ENCODE assay signal across 8 mouse cellular contexts in genomic region chr8:106010748-106011642, GRCm38 (mm10). TPM values are rescaled to one million over a fixed set of nuclear protein-coding genes. Genes with fewer than 3 reads are reported as not detected.
DNase-seq lines count a peak whose midpoint lies in the region; ATAC-seq and TF ChIP-seq lines count a peak whose summit lies in the region.

No protein-coding gene starts in this region.

- no peak for TF ChIP-seq CTCF in cortical plate, adult 2 months (IDR thresholded peaks at IDR 0.05; ENCODE audit: extremely low read depth, insufficient read depth, low read length)

- peak; percentile 86 for ATAC-seq in activated CD4-positive, CD25-positive, alpha-beta regulatory T cell, adult 4 months
- ATAC-seq in megakaryocyte progenitor cell, adult 5-6 weeks (replicated peaks; ENCODE audit: poor library complexity), result peak; percentile 93

- peaks cover 2% of the 10 kb centered on the region; the same call in 1 of the 2 replicates for H3K4me1 ChIP-seq in cortical plate, adult 2 months (ENCODE audit: control insufficient read depth, insufficient read depth, low read length)

- TF ChIP-seq POLR2A in cortical plate, adult 2 months (IDR thresholded peaks at IDR 0.05; ENCODE audit: extremely low read depth, insufficient read depth, low read length), result peak; percentile 73

- H3K27ac ChIP-seq in cortical plate, adult 2 months (ENCODE audit: insufficient read depth, low read length), result no peak overlapping the region

- DNase-seq in gastrocnemius, adult 8-10 months (ENCODE audit: low spot score in 2 of 2), result peak; percentile 73 to 79
- peak; percentile 94 for DNase-seq in induced T-regulatory cell, adult 2 months (ENCODE audit: low read depth)
- DNase-seq in left cerebral cortex, adult 9 months (ENCODE audit: low spot score in 2 of 2), result peak; percentile 72 to 93
- peak; percentile 95 for DNase-seq in right cerebral cortex, postnatal 14 days
- DNase-seq in urinary bladder, postnatal 36 days (ENCODE audit: low spot score in 2 of 2), result peak; percentile 86 to 90

- peak overlapping the region; percentile 80 for H3K4me3 ChIP-seq in cortical plate, adult 2 months (ENCODE audit: insufficient read depth, low read length)

RNA-seq across cellular contexts. Expression of gene Ddx28, which starts 0.7 kb away (rescaled TPM):
- polyA plus RNA-seq in activated CD4-positive, CD25-positive, alpha-beta regulatory T cell, adult 4 months (2017; shearing (Covaris generic)), result 10 to 100 TPM in 1 of 2 experiments, 1 to 10 TPM in 1; 9.7 to 12.1 TPM
- 11.6 and 11.9 TPM in 2 replicates for polyA plus RNA-seq in cortical plate, adult 2 months (2012; rRNA removed)
- 10 to 100 TPM; 11.2 to 13.1 (median 11.7) TPM for total RNA-seq in gastrocnemius, adult 8-10 months (2022)
- 8.6 and 12.0 TPM in 2 replicates for total RNA-seq in megakaryocyte progenitor cell, adult 5-6 weeks (2015)
- total RNA-seq in megakaryocyte progenitor cell, adult 5-6 weeks (2017), result 18.2 and 20.8 TPM in 2 replicates

RNA-seq across cellular contexts. Expression of gene Dpep2nb, which starts 5.2 kb away (rescaled TPM):
- not detected for polyA plus RNA-seq in activated CD4-positive, CD25-positive, alpha-beta regulatory T cell, adult 4 months (2017; shearing (Covaris generic))
- 0.08 TPM in 1 of 2 replicates, not detected in the other for polyA plus RNA-seq in cortical plate, adult 2 months (2012; rRNA removed)
- total RNA-seq in gastrocnemius, adult 8-10 months (2022), result not detected
- not detected in 2 replicates for total RNA-seq in megakaryocyte progenitor cell, adult 5-6 weeks (2015)
- total RNA-seq in megakaryocyte progenitor cell, adult 5-6 weeks (2017), result not detected in 2 replicates

RNA-seq across cellular contexts. Expression of gene Dus2, which starts 19.9 kb away (rescaled TPM):
- polyA plus RNA-seq in activated CD4-positive, CD25-positive, alpha-beta regulatory T cell, adult 4 months (2017; shearing (Covaris generic)), result 10 to 100 TPM; 25.7 to 28.8 TPM
- polyA plus RNA-seq in cortical plate, adult 2 months (2012; rRNA removed), result 25.1 and 27.4 TPM in 2 replicates
- total RNA-seq in gastrocnemius, adult 8-10 months (2022), result 10 to 100 TPM; 10.3 to 12.7 (median 10.8) TPM
- 7.9 and 12.0 TPM in 2 replicates for total RNA-seq in megakaryocyte progenitor cell, adult 5-6 weeks (2015)
- 10.8 and 20.3 TPM in 2 replicates for total RNA-seq in megakaryocyte progenitor cell, adult 5-6 weeks (2017)

RNA-seq across cellular contexts. Expression of gene Dpep3, which starts 31.8 kb away (rescaled TPM):
- not detected for polyA plus RNA-seq in activated CD4-positive, CD25-positive, alpha-beta regulatory T cell, adult 4 months (2017; shearing (Covaris generic))
- not detected in 2 replicates for polyA plus RNA-seq in cortical plate, adult 2 months (2012; rRNA removed)
- not detected for total RNA-seq in gastrocnemius, adult 8-10 months (2022)
- not detected in 2 replicates for total RNA-seq in megakaryocyte progenitor cell, adult 5-6 weeks (2015)
- total RNA-seq in megakaryocyte progenitor cell, adult 5-6 weeks (2017), result not detected in 2 replicates

RNA-seq across cellular contexts. Expression of gene Slc12a4, which starts 45.1 kb away (rescaled TPM):
- polyA plus RNA-seq in activated CD4-positive, CD25-positive, alpha-beta regulatory T cell, adult 4 months (2017; shearing (Covaris generic)), result 1 to 10 TPM; 3.8 to 8.1 TPM
- 23.6 and 25.8 TPM in 2 replicates for polyA plus RNA-seq in cortical plate, adult 2 months (2012; rRNA removed)
- total RNA-seq in gastrocnemius, adult 8-10 months (2022), result 10 to 100 TPM; 11.8 to 12.7 (median 12.0) TPM
- 2.0 and 3.5 TPM in 2 replicates for total RNA-seq in megakaryocyte progenitor cell, adult 5-6 weeks (2015)
- total RNA-seq in megakaryocyte progenitor cell, adult 5-6 weeks (2017), result 7.7 and 8.4 TPM in 2 replicates
